Mouse (Mus musculus) cortical plate, adult 2 months (tissue): ENCODE measurements around the gene A530016L24Rik. TPM values are rescaled to one million over a fixed set of nuclear protein-coding genes. Genes with fewer than 3 reads are reported as not detected.
A peak's percentile ranks its signal among the peaks of the same experiment; 100 is the strongest.

Experiments used
- H3K27ac ChIP-seq: fragments of 200-500 bp; 2 replicates; pipeline ENCODE4 v1.5.1; 2012; ENCODE audit warnings: low read length, control low read depth, inconsistent platforms; ENCODE audit not compliant: insufficient read depth
- H3K4me1 ChIP-seq: fragments of 200-500 bp; 2 replicates; pipeline ENCODE4 v1.6.1; 2011; ENCODE audit warnings: low read length; ENCODE audit not compliant: control insufficient read depth, insufficient read depth
- H3K4me3 ChIP-seq: fragments of 200-500 bp; 2 replicates; pipeline ENCODE4 v1.5.1; 2011; ENCODE audit warnings: mild to moderate bottlenecking, low read length, control low read depth; ENCODE audit not compliant: insufficient read depth
- CTCF ChIP-seq: fragments of 200-500 bp; IDR thresholded peaks from 2 replicates; pipeline ENCODE4 v1.5.1; 2011; ENCODE audit warnings: mild to moderate bottlenecking, control low read depth, low read length; ENCODE audit not compliant: insufficient read depth; ENCODE audit errors: extremely low read depth
- POLR2A ChIP-seq: fragments of 200-500 bp; IDR thresholded peaks from 2 replicates; pipeline ENCODE4 v1.6.1; 2011; ENCODE audit warnings: mild to moderate bottlenecking, low read length, control low read depth; ENCODE audit not compliant: insufficient read depth; ENCODE audit errors: extremely low read depth
- polyA plus RNA-seq: library from polyadenylated mRNA; depleted of rRNA; stranded (reverse); fragments of >200 nt; gene quantifications from 2 replicates; pipeline ENCODE4 v1.2.3, GENCODE M21; 2012

Gene A530016L24Rik
- polyA plus RNA-seq, 1 experiment = not detected

- Histone ChIP-seq H3K27ac (no peak within 1 kb of the TSS), H3K4me3 (no peak within 1 kb of the TSS), H3K4me1 (peaks cover 2% of the 10 kb centered on the region; the same call in 1 of the 2 replicates)
- no peak for TF ChIP-seq POLR2A
- TF ChIP-seq CTCF = no peak
These were observed 27.6 kb downstream of the A530016L24Rik start, which contains the start of gene Tmem179 for GRCm38 (mm10) chr12:112516697-112517337. Tmem179 (minus strand) TSS chr12:112516747.

GRCm38 (mm10) chr12:112518105-112518504, 28.9 kb downstream of the A530016L24Rik start:
- H3K27ac ChIP-seq = no peak overlapping the region
- TF ChIP-seq POLR2A (no peak), CTCF (no peak)
- H3K4me3 ChIP-seq = no peak overlapping the region
- peaks cover 2% of the 10 kb centered on the region; the same call in 1 of the 2 replicates for H3K4me1 ChIP-seq

- Histone ChIP-seq H3K4me1 (no peaks in the 10 kb centered on the region), H3K4me3 (no peak overlapping the region), H3K27ac (no peak overlapping the region)
- no peak for TF ChIP-seq POLR2A
- no peak for TF ChIP-seq CTCF
These were observed 44.5 kb downstream of the A530016L24Rik start for GRCm38 (mm10) chr12:112533758-112534157.

- Histone ChIP-seq H3K4me3 (no peak overlapping the region), H3K4me1 (peaks cover 2% of the 10 kb centered on the region), H3K27ac (no peak overlapping the region)
- TF ChIP-seq POLR2A (no peak), CTCF (no peak)
These were observed 48.0 kb downstream of the A530016L24Rik start for GRCm38 (mm10) chr12:112537233-112537632.

DNA sequence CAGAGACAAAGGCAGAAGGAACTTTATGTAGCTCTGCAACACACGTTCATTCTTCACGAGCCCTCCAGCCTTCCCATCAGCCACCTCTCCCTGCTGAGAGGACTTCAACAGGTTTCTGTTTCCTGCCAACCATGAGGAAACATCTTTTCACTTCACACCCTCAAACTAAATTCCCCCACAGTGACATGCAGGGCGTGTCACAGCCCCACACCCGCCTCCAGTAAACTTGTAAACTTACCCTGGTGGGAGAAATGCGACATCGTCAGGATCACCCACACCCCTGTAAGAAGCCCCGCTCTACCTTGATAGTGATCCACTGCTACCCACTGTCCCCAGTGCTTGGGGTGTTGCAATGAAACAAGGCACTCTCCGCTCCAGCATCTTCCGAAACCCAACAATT, 49.1 kb downstream of the A530016L24Rik start:
- H3K4me1 ChIP-seq = peaks cover 2% of the 10 kb centered on the region
- no peak overlapping the region for H3K4me3 ChIP-seq
- H3K27ac ChIP-seq = no peak overlapping the region
- TF ChIP-seq CTCF (no peak), POLR2A (no peak)

GRCm38 (mm10) chr12:112539466-112539965, 50.3 kb downstream of the A530016L24Rik start:
- Histone ChIP-seq H3K4me3 (no peak overlapping the region), H3K27ac (no peak overlapping the region), H3K4me1 (peaks cover 2% of the 10 kb centered on the region)
- TF ChIP-seq POLR2A (no peak), CTCF (no peak)

- Histone ChIP-seq H3K4me1 (peaks cover 2% of the 10 kb centered on the region), H3K4me3 (no peak overlapping the region), H3K27ac (no peak overlapping the region)
- TF ChIP-seq POLR2A (no peak), CTCF (no peak)
These were observed 51.1 kb downstream of the A530016L24Rik start for GRCm38 (mm10) chr12:112540321-112540720.

- Histone ChIP-seq H3K27ac (no peak overlapping the region), H3K4me3 (no peak overlapping the region), H3K4me1 (peaks cover 2% of the 10 kb centered on the region)
- TF ChIP-seq POLR2A = no peak
- TF ChIP-seq CTCF = no peak
These were observed 52.3 kb downstream of the A530016L24Rik start for GRCm38 (mm10) chr12:112541483-112542091.

- Histone ChIP-seq H3K4me1 (peaks cover 2% of the 10 kb centered on the region), H3K4me3 (no peak overlapping the region), H3K27ac (no peak overlapping the region)
- no peak for TF ChIP-seq POLR2A
- TF ChIP-seq CTCF = no peak
These were observed 53.1 kb downstream of the A530016L24Rik start for GRCm38 (mm10) chr12:112542257-112542919.

- H3K27ac ChIP-seq = no peak overlapping the region
- H3K4me1 ChIP-seq = peaks cover 2% of the 10 kb centered on the region
- peak; percentile 92 for TF ChIP-seq CTCF
- TF ChIP-seq POLR2A = no peak
- H3K4me3 ChIP-seq = no peak overlapping the region
These were observed 53.7 kb downstream of the A530016L24Rik start for GRCm38 (mm10) chr12:112542920-112543300.
